Mouse (Mus musculus): ENCODE results near the gene Vwa2.

GRCm38 (mm10) chr19:56929392-56929791, 55.3 kb downstream of the Vwa2 start:
- TF ChIP-seq CTCF (IDR thresholded peaks at IDR 0.05; ENCODE audit: low read depth): no peak
- TF ChIP-seq EP300 (IDR thresholded peaks at IDR 0.05; ENCODE audit: low read depth): no peak

Measured in liver, embryonic 14.5 days (tissue).